Mouse (Mus musculus) thymus, adult 2 months (tissue): ENCODE measurements around the gene Oip5. TPM values are rescaled to one million over a fixed set of nuclear protein-coding genes. Genes with fewer than 3 reads are reported as not detected.

Experiments
- DNase-seq: peaks from one replicate; pipeline ENCODE4 v3.0.0; 2021
- H3K27ac ChIP-seq: fragments of 200-500 bp; 2 replicates; pipeline ENCODE4 v1.5.1; 2012; ENCODE audit warnings: low read length, control low read depth; ENCODE audit not compliant: control insufficient read depth, insufficient read depth
- H3K27me3 ChIP-seq: fragments of 200-500 bp; 2 replicates; pipeline ENCODE4 v1.6.1; 2012; ENCODE audit warnings: mild to moderate bottlenecking, low read length, moderate library complexity, mixed read lengths; ENCODE audit not compliant: control insufficient read depth, insufficient read depth
- H3K36me3 ChIP-seq: fragments of 200-500 bp; 2 replicates; pipeline ENCODE4 v1.6.1; 2012; ENCODE audit warnings: mild to moderate bottlenecking, low read length, moderate library complexity; ENCODE audit not compliant: control insufficient read depth, insufficient read depth
- H3K4me1 ChIP-seq: fragments of 200-500 bp; replicated peaks from 2 replicates; pipeline ENCODE4 v1.6.1; 2012; ENCODE audit warnings: low read length; ENCODE audit not compliant: control insufficient read depth, insufficient read depth
- H3K4me3 ChIP-seq: fragments of 200-500 bp; 2 replicates; pipeline ENCODE4 v1.5.1; 2012; ENCODE audit warnings: mild to moderate bottlenecking, low read length, control low read depth, moderate library complexity; ENCODE audit not compliant: control insufficient read depth, insufficient read depth
- CTCF ChIP-seq: fragments of 200-500 bp; IDR thresholded peaks from 2 replicates; pipeline ENCODE4 v1.5.1; 2012; ENCODE audit warnings: mild to moderate bottlenecking, control low read depth, low read length, moderate library complexity, borderline replicate concordance; ENCODE audit not compliant: control insufficient read depth, poor library complexity, insufficient read depth; ENCODE audit errors: extremely low read depth
- POLR2A ChIP-seq: fragments of 200-500 bp; IDR thresholded peaks from 2 replicates; pipeline ENCODE4 v1.6.1; 2012; ENCODE audit warnings: mild to moderate bottlenecking, low read length, control low read depth, moderate library complexity; ENCODE audit not compliant: control insufficient read depth, poor library complexity, insufficient read depth; ENCODE audit errors: extremely low read depth
- WGBS: fragments of 180-500 bp; shearing (Covaris S2); methylation state at CpG from one replicate; pipeline ENCODE4 v1.1.7; 2018; 5-methylcytosine and 5-hydroxymethylcytosine counted together
- polyA plus RNA-seq: library from polyadenylated mRNA; depleted of rRNA; stranded (reverse); fragments of >200 nt; gene quantifications from 2 replicates; pipeline ENCODE4 v1.2.3, GENCODE M21; 2012; rRNA removed

Gene Oip5
- polyA plus RNA-seq, 1 experiment = 21.8 TPM

DNA sequence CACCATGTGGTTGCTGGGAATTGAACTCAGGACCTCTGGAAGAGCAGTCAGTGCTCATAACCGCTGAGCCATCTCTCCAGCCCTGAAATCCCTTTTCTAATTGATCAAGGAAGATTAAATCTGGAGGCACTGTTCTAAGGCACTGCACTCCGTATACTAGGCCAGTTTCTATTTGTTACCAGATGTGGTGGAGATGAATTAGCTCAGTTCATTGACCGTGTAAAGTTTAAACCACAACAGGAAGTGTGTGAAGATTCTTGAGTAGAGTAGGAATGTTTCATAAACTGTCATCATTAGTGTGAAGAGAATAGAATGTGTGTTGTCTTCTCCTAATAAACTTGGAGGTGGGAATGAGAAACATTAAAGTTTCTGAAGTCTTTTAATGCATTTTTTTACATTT is 56.5 kb downstream of the Oip5 start:
- no peak overlapping the region for H3K4me3 ChIP-seq
- H3K27ac ChIP-seq = no peak overlapping the region
- peaks cover 9% of the 10 kb centered on the region for H3K4me1 ChIP-seq
- no peaks in the 10 kb centered on the region; the same call in 1 of the 2 replicates for H3K36me3 ChIP-seq
- WGBS = 22% methylated on average over 3 of the region's 3 CpGs
- no peak for DNase-seq
- H3K27me3 ChIP-seq = no peaks in the 10 kb centered on the region
- TF ChIP-seq CTCF = no peak
- no peak for TF ChIP-seq POLR2A

Other genes with a start within 250 kb of the Oip5 start
- gene Ino80, start 140.8 kb downstream of the Oip5 start, polyA plus RNA-seq = 16.1 and 17.4 TPM in 2 replicates
- gene Exd1, start 70.8 kb downstream of the Oip5 start, polyA plus RNA-seq = 0.08 and 0.15 TPM in 2 replicates
- 78.5 and 86.2 TPM in 2 replicates for gene Chp1, start 70.8 kb downstream of the Oip5 start, polyA plus RNA-seq
- gene Nusap1, start 171 bp downstream of the Oip5 start, polyA plus RNA-seq = 11.1 and 13.5 TPM in 2 replicates
- 4.1 and 5.0 TPM in 2 replicates for gene Ndufaf1, start 44.4 kb upstream of the Oip5 start, polyA plus RNA-seq
- gene Rtf1, start 56.6 kb upstream of the Oip5 start, polyA plus RNA-seq = 17.3 and 21.0 TPM in 2 replicates
- 4.8 and 4.9 TPM in 2 replicates for gene Itpka, start 123.9 kb upstream of the Oip5 start, polyA plus RNA-seq
- 11.5 and 13.0 TPM in 2 replicates for gene Ltk, start 142.0 kb upstream of the Oip5 start, polyA plus RNA-seq
- 54.6 and 64.4 TPM in 2 replicates for gene Rpap1, start 169.1 kb upstream of the Oip5 start, polyA plus RNA-seq
- gene Tyro3, start 179.3 kb upstream of the Oip5 start, polyA plus RNA-seq = 6.5 and 7.1 TPM in 2 replicates